Mouse (Mus musculus) T-helper 17 cell (primary cell): ENCODE data around the gene Rinl.

ENCODE experiments used
- in situ Hi-C, 2 experiments: fragments of 300-600 bp; cut with MboI, MseI; formaldehyde crosslinking; loops; 1 replicate in 1 of 2; 2 replicates in 1 of 2; pipeline ENCODE4 v1.15.1; 2025; ENCODE audit warnings: high pct_unique_total_duplicates in 2 of 2

The Rinl gene

DNA sequence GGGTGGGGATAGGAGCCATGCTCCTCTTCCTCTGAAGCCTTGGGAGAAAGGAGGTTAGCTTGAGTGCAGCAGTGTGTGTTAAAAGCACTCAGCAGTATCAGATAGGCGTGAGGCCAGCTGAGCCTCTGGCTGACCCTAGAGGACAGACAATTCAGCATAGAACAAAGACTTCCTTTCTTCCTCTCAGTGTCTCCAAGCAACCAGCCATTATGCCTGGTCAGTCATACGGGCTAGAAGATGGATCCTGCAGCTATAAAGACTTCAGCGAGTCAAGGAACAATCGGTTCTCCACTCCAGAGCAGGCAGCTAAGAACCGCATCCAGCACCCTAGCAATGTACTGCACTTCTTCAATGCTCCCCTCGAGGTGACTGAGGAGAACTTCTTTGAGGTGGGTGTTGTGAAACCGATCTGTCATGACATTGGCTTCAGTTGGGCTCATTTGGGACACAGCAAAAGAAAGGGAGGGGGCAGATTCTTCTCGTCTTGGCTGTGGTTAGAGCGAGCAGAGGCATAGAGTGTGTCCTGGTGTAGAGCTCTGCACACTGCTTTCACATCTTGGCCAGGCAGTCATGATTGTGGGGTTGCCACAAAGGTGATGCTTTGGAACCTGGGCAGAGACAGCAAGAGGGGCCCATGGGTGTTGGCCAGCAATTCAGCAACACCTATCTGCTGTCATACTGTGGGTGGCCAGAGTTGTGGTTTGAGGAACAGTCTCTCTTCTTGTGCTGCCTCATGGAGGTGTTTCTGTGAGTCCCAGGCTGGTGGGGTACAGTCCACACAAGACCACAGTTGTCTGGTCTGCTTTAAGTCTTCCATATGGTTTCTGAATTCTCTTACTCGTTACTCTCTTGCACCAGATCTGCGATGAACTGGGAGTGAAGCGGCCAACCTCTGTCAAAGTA, 31.8 kb downstream of the Rinl start:
- in situ Hi-C loops, result loop anchor here in 1 of 2 experiments (25.0 kb wide), 1 partner anchor 1592 kb away; the partner anchor contains the start of genes Hcst, Nfkbid and Tyrobp

DNA sequence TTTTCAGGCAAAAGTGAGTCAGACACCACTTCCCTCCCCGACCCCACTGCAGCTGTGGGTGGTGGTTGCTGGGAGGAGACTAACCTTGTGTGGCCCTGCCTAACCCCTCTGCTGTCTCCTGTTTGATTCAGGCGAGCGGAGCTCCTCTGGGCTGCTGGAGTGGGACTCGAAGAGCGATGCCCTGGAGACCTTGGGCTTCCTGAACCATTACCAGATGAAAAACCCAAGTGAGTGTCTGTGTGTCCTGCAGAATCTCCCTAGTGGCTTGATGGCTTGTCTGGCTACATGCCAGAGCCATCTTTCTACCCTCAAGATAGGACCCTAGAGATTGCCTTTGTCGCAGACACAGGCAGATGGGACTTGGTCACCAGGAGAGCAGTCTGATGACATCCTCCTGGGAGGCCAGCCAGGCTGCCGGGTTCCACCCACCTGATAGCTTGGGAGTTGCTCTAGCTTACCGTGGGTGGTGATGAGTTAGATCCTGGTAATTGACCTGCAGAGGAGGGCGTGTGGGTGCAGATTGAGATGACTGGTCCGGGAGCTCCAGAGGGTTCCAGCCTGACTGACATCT, 32.6 kb downstream of the Rinl start:
- in situ Hi-C loops, result loop anchor here in 1 of 2 experiments (25.0 kb wide), 1 partner anchor 1591 kb away; the partner anchor contains the start of genes Hcst, Nfkbid and Tyrobp

DNA sequence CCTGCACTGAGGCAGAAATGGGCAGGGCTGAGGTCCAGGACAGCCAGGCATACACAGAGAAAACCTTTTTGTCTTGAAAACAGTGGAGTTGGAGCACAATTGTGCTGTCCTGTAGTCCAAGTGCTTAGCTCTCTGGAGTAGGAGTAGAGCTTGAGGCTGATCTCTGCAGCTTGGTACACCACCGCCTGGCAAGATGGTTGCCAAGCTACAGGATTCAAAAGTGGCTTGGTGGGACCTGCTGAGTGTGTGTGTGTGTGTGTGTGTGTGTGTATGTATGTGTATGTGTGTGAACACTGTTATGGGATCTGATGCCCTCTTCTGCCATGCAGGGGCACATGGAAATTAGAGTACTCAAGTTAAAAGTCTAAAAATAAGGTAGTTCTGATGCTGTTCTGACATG, 33.8 kb downstream of the Rinl start:
- in situ Hi-C loops, result loop anchor here in 1 of 2 experiments (25.0 kb wide), 1 partner anchor 1590 kb away; the partner anchor contains the start of genes Hcst, Nfkbid and Tyrobp

DNA sequence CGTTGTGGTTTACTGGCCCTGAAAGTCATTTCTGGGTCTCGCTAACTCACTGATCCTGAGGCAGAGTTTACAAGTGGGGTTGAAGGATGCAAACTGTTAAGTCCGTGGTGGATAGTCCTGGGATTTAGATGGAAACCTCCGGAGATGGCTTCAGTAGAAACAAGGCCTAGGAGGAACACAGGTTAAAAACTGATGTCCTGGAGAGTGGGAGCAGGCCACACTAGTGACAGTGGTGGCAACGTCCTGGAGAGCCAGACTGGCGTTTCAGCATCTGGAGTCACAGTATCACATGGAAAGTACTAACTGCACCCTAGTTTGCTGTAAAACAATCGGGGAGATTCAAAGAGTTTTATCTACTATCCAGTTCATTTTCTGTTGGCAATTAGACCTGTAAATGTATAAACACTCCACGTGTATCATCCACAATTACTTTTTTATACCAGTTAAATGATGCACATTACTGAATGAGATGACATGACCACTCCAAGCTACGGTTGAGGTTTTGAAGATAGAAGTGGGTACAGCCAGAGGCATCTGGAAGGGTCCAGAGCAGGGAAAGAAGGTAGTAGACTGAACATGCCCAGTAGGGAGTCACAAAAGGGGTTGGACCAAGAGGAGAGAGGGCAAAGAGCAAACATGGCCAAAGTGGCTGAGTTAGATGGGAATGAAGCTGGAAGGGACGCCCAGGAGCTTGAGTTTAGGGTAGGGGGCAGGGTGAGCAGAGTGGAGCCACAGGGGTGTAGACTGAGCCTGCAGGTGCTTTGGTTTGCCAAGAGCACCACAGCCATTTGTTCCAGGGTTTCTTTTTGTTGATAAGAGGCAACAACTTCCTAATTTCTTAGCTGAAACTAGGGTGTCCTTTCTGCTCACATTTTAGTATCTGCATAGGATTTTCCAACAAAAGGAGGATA, 34.5 kb downstream of the Rinl start:
- in situ Hi-C loops, result loop anchor here in 1 of 2 experiments (25.0 kb wide), 1 partner anchor 1589 kb away; the partner anchor contains the start of genes Hcst, Nfkbid and Tyrobp

DNA sequence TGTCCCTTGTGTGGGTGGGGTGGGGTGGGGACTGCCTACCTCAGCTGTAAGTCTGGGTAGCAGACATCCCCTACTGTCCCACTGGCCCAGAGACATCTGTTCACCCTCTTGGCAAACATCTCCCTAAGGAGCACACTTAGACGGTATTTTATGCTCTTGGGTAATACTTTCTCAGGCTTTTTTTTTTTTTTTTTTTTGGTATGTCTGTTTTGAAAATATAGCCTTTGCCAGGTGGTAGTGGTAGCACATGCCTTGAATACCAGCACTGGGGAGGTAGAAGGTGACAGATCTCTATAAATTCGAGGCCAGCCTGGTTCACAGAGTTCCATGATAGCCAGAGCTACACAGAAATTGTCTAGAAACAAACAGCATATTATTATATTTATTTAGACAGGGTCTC, 35.2 kb downstream of the Rinl start:
- in situ Hi-C loops, result loop anchor here in 1 of 2 experiments (25.0 kb wide), 1 partner anchor 1588 kb away; the partner anchor contains the start of genes Hcst, Nfkbid and Tyrobp

DNA sequence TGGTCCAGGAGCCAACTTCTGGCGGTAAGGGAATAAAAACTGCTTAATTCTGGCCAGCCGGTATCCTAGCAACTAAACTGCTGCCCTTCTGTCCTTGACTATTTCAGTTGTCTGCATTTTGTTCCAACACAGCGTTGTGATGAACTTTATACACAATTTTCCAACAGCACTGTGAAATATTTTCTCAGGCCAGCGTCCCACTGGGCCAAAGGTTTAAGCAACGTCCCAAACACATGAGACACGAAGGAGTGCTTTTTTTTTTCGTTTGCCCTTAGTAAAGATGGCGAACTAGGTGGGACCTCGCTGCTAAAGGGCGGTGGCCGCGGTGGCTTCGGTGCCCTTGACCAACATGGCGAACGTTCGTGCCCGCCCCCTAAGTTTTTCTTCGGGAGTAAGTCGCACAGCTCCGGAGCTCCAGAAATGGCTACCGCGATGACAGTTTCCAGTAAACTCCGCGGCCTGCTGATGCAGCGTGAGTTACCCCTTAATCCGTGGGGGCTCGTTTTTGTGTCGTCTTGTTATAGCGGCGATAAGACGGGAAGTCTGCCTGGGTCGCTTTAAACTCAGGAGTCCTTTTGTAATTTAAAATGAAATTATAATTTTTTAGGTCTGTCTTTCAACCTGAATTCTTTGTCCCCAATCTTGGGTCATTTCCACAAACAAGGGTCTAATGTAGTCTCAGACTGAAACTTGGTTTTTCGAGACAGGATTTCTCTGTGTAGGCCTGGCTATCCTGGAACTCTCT, 36.3 kb downstream of the Rinl start, which contains the start of gene Ech1:
Gene Ech1 (plus strand): TSS at position 277 of the 745 bp plus-strand sequence.
- in situ Hi-C loops, result loop anchor here in 1 of 2 experiments (25.0 kb wide), 1 partner anchor 1587 kb away; the partner anchor contains the start of genes Hcst, Nfkbid and Tyrobp

DNA sequence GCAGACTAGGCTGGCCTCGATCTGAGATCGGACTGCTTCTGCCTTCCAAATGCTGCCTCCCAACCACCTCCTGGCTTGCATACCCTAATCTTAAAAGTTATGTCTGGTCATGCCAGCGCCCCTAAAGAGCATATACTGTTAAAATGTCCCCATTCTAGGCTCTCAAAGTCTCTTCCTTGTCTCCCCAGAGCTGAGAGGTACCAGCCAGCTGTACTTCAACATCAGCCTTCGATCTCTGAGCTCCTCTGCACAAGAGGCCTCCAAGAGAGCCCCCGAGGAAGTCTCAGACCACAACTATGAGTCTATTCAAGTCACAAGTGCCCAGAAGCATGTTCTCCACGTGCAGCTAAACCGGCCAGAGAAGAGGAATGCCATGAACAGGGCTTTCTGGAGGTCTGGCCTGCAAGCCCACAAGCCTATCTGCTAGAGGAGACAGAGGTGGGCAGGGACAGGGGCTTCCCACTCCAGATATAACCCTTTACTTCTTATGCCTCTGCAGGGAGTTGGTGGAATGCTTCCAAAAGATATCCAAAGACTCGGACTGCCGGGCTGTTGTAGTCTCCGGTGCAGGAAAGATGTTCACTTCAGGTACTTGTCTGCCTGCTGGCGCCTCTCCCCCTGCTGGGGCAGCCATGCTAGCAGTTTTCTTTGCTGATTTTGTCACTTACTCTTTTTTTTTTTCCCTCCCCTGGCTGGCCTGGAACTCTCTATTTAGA, 37.1 kb downstream of the Rinl start:
- in situ Hi-C loops, result no loop called here

DNA sequence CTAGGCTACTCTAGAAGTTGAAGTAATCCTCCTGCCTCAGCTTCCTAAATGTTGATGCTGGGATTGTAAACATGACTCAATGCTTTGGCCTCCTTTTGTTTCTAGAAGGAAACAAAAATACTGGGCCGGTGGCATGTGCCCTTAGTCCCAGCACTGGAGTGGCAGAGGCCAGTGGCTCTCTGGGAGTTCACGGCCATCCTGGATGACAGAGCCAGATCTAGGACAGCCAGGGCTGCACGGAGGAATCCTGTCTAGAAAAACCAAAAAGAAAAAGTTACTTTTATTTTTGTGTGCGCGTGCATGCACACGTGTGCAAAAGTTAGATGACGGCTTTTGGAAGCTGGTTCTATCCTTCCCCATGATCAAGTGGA, 37.6 kb downstream of the Rinl start:
- in situ Hi-C loops, result no loop called here

DNA sequence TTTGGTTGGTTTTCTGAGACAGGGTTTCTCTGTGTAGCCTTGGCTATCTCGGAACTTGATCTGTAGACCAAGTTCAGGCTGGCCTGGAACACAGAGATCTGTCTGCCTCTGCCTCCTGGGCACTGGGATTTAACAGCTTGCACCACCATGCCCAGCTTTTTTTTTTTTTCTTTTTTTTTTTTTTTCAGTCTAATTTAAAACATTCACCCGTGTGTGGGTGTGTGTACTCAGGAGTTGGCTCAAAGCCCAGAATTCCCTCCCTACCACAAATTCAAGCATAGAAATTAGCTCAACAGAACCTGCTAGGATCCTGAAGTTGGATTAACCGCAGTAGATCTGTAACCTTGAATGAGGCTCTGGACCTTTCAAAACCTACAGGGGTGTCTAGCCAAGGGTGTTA, 38.6 kb downstream of the Rinl start:
- in situ Hi-C loops, result no loop called here

DNA sequence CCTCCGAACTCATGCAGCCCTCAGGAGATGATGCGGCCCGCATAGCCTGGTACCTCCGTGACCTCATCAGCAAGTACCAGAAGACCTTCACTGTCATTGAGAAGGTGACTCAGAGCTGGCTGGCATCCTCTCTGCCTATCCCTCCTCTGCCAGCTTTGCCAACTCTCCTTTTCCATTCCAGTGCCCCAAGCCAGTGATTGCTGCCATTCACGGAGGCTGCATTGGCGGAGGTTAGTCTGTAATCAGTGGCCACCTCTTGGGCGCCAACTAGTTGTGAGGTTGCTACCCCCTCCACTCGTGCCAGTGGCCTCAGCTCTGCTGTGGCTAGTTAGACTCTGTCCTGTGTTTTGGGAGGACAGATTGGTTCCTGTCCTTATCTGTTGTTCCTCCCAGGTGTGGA, 41.1 kb downstream of the Rinl start:
- in situ Hi-C loops, result loop anchor here in 1 of 2 experiments (5.0 kb wide), 1 partner anchor 37 kb away; no protein-coding TSS in a partner anchor

DNA sequence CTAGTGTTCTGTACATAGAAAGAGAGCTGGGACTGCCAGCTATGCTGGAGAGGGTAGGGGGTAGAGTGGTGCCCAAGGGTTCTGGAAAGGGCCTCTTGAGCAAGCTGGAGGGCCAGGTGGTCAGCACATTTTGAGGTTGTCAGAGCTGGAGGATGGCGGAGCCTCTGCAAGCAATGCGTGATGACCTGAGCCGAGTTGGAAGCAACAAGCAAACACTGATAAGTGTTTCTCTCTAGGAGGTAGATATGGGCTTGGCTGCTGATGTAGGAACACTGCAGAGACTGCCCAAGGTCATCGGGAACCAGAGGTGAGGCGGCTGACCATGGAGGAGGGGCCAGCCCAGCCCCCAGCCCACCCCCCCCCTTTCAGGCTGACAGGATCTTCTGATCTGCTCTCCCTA, 42.2 kb downstream of the Rinl start:
- in situ Hi-C loops, result loop anchor here in 1 of 2 experiments (5.0 kb wide), 1 partner anchor 36 kb away; no protein-coding TSS in a partner anchor

DNA sequence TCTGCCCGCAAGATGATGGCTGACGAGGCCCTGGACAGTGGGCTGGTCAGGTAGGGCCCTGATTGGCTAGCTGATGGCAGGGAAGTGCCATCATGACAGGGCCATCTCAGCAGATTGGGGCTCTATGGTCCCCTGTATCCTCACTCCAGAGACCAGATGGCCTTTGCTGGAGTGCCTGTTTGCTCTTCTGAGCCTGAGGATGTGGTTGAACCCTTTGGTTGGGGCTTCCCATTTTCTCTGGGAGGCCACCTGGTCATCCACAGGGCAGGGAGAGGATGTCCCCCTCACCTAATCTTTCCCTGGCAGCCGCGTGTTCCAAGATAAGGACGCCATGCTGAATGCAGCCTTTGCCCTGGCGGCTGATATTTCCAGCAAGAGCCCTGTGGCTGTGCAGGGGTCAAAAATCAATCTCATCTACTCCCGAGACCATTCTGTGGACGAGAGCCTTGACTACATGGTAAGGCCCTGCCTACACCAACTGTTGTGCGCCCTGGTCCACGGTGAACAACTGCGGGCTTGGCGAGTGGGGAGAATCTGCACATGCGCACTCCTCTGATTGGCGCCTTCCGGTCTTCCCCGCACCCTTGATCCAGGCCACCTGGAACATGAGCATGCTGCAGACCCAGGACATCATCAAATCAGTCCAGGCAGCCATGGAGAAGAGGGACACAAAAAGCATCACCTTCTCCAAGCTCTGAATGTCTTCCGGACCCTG, 42.8 kb downstream of the Rinl start:
- in situ Hi-C loops, result loop anchor here in 1 of 2 experiments (5.0 kb wide), 1 partner anchor 36 kb away; no protein-coding TSS in a partner anchor

DNA sequence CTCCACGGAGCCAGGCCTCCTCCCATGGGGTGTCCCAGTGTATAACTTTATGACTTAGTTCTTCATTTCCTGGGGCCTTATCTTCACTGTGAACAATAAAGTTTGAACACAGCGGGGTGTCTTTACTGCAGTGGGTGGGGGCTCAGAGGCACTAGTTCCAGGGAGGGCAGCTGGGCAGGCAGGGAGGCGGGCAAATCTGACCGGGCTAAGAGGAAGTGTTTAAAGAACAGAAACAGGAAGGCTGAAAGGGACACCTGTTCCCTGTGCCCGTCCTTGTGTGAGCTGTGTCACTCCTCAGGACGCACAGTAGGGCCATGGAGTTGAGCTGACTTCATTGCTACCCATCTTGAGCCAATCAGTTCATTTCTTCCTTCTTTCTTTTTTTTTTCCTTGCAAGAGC, 43.4 kb downstream of the Rinl start:
- in situ Hi-C loops, result loop anchor here in 1 of 2 experiments (5.0 kb wide), 1 partner anchor 35 kb away; no protein-coding TSS in a partner anchor

DNA sequence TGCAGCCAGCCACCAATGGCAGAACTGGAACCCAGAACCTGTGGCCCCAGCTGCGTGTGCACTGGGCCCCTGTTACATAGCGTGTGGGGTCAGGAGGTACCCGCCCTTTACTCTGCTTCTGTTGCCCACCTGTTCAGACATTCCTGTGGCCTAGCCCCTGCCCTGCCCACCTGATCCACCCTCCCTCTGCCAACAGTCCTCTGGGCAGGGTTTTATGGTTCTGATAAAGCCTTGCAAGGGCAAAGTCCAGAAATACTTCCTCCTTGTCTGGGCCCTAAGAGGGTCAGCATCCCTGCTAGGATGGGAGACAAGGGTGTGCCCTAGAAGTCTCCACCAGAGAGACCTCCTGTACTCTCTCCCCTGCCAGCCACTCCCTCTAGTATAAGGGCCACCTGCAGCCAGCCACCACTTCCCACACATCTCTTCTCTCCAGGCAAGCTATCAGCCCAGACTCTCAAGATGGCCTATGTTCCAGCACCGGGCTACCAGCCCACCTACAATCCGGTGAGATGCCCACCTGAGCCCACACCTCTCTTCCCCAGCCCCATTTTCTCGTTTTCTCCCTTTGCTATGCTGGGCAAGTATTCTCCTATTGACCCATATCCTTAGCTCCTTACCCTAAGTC, 45.1 kb downstream of the Rinl start, which contains the start of gene Lgals4:
Gene Lgals4 (plus strand): TSS at position 132 of the 625 bp plus-strand sequence.
- in situ Hi-C loops, result loop anchor here in 1 of 2 experiments (5.0 kb wide), 1 partner anchor 33 kb away; no protein-coding TSS in a partner anchor

DNA sequence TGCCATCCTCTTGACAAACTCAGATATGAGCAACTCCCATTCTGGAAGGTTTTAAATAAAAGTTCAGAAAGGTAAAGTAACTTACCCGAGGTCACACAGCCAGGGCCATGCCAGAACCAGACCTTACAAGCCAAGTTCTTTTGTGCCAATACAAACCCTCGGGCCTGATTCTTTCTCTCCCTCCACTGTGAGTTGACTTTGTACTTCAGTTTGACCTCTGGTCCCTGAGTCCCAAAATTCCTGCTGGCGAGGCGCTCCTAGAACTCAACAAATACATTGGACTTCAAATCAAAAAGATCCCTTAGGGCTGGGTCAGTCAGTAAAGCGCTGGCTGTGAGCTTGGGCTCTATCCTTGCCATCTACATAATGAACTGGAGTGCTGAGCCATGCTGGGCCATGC, 48.2 kb downstream of the Rinl start:
- in situ Hi-C loops, result no loop called here

DNA sequence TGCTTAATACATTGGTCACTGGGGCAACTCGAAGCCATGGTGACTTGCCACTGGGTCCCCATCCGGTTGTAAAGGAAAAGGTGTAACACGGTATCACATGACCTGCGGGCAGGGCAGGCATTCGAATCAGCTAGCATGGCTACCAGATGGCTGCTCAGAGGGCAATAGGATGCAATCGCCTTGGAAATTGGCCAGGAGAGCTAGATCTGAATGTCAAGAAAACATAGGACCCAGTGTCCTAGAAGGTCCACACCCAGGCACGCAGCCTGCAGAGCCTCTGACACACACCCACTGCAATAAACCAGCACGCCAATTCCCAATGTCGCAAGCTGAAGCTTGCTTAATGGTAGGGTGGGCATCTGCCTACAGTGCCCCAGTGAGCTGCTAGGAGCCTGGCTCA, 49.6 kb downstream of the Rinl start:
- in situ Hi-C loops, result no loop called here

DNA sequence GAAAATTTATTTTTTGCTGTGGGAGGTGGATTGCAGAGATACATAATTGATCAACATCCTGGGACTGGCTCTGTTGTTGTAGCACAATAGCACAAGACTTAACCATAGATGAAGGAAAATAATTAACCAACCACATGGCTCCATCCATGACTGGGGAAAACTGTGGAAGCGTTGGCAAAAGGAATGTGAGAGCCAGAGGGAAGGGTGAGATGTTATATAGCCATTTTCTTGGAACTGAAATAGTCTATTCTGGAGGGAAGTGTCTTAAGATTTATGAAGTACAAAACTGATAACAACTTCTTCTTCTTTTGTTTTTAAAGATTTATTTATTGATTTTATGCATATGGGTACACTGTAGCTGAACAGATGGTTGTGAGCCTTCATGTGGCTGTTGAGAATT, 58.5 kb downstream of the Rinl start:
- in situ Hi-C loops, result no loop called here
